8 mouse cellular contexts compared by ENCODE assay signal in genomic region chr3:146327537-146328255, GRCm38 (mm10).
A peak's percentile ranks its signal among the peaks of the same experiment; 100 is the strongest.
DNase-seq lines count a peak whose midpoint lies in the region; ATAC-seq and TF ChIP-seq lines count a peak whose summit lies in the region.

No protein-coding gene starts in this region.

- TF ChIP-seq CTCF in MEL (IDR thresholded peaks at IDR 0.05 in 2 of 3, conservative IDR thresholded peaks at IDR 0.05 in 1 of 3; ENCODE audit: control insufficient read depth in 1 of 3, insufficient read depth in 1 of 3, low read depth in 2 of 3, low read length in 3 of 3, poor library complexity in 1 of 3, severe bottlenecking in 1 of 3), result peak; percentile 54 to 89 (median 70); a peak in 5 of 6 replicates
- TF ChIP-seq CTCF in lung, embryonic 14.5 days (IDR thresholded peaks at IDR 0.05; ENCODE audit: low read depth), result peak; percentile 87

- H3K4me2 ChIP-seq in forebrain, embryonic 13.5 days, result peak overlapping the region; percentile 52
- peak overlapping the region; percentile 61 for H3K4me2 ChIP-seq in lung, embryonic 14.5 days

- peak; percentile 91 for ATAC-seq in cerebellum, adult (ENCODE audit: insufficient number of reproducible peaks, low FRiP score, low TSS enrichment)
- ATAC-seq in forebrain, embryonic 13.5 days, result peak; percentile 93
- ATAC-seq in hematopoietic stem cell, adult 5-6 weeks (replicated peaks in 1 of 2; ENCODE audit: insufficient read depth in 1 of 2, low FRiP score in 2 of 2, low TSS enrichment in 1 of 2, low read depth in 1 of 2, poor library complexity in 2 of 2, severe bottlenecking in 2 of 2), result peak; percentile 77 to 78
- ATAC-seq in lung, embryonic 14.5 days (ENCODE audit: insufficient read depth), result peak; percentile 91
- ATAC-seq in neutrophil, adult 5-6 weeks (ENCODE audit: extremely low read depth, insufficient number of reproducible peaks, low FRiP score, poor library complexity, severe bottlenecking), result peak; percentile 85

- TF ChIP-seq RAD21 in MEL (IDR thresholded peaks at IDR 0.05; ENCODE audit: low read depth, low read length), result peak; percentile 97

- 0% methylated on average over 13 of the region's 13 CpGs for WGBS in forebrain, embryonic 13.5 days
- 0% methylated on average over 13 of the region's 13 CpGs for WGBS in lung, embryonic 14.5 days

- H3K79me2 ChIP-seq in MEL (ENCODE audit: control insufficient read depth, insufficient read depth, low read length, poor library complexity), result no peaks in the 10 kb centered on the region

- peaks cover 0 to 5% of the 10 kb centered on the region in 2 experiments; a peak in 1 of 4 replicates for H3K27me3 ChIP-seq in MEL (ENCODE audit: control insufficient read depth in 1 of 2, insufficient read depth in 2 of 2, low read length in 2 of 2)
- peaks cover 4% of the 10 kb centered on the region; the same call in 1 of the 2 replicates for H3K27me3 ChIP-seq in forebrain, embryonic 13.5 days
- no peaks in the 10 kb centered on the region for H3K27me3 ChIP-seq in lung, embryonic 14.5 days (ENCODE audit: insufficient read depth, low read length)

- H3K9ac ChIP-seq in MEL (ENCODE audit: control insufficient read depth, low read depth, low read length, poor library complexity, severe bottlenecking), result peak overlapping the region; percentile 56
- peak overlapping the region; percentile 28 for H3K9ac ChIP-seq in forebrain, embryonic 13.5 days
- H3K9ac ChIP-seq in lung, embryonic 14.5 days, result 0 out of 2 replicates have a peak overlapping the region, but pooled peaks have one; percentile 10

- peak; percentile 92 for DNase-seq in MEL (ENCODE audit: low read depth, low spot score)
- peak; percentile 80 for DNase-seq in layer of hippocampus, adult 8-10 months (ENCODE audit: low spot score in 2 of 2)
- DNase-seq in lung, embryonic 14.5 days, result peak; percentile 96
- peak; percentile 8 to 61 for DNase-seq in thymus, postnatal 10 days (ENCODE audit: low spot score in 2 of 2)

- H3K36me3 ChIP-seq in MEL (ENCODE audit: control insufficient read depth in 1 of 2, insufficient read depth in 2 of 2, low read length in 2 of 2), result no peaks in the 10 kb centered on the region
- H3K36me3 ChIP-seq in forebrain, embryonic 13.5 days (ENCODE audit: poor library complexity, severe bottlenecking), result no peaks in the 10 kb centered on the region
- H3K36me3 ChIP-seq in lung, embryonic 14.5 days (ENCODE audit: insufficient read depth), result no peaks in the 10 kb centered on the region

- H3K9me3 ChIP-seq in MEL (replicated peaks; ENCODE audit: insufficient read depth, low read length), result no peaks in the 10 kb centered on the region
- H3K9me3 ChIP-seq in forebrain, embryonic 13.5 days (replicated peaks), result no peaks in the 10 kb centered on the region
- no peaks in the 10 kb centered on the region for H3K9me3 ChIP-seq in lung, embryonic 14.5 days (ENCODE audit: low read depth, low read length)

- no peak overlapping the region for H3K27ac ChIP-seq in MEL (ENCODE audit: control insufficient read depth, low read depth, low read length)
- peak overlapping the region; percentile 83 for H3K27ac ChIP-seq in forebrain, embryonic 13.5 days
- H3K27ac ChIP-seq in lung, embryonic 14.5 days (ENCODE audit: low read depth), result no peak overlapping the region

- TF ChIP-seq POLR2A in MEL (IDR thresholded peaks at IDR 0.05; ENCODE audit: control insufficient read depth in 1 of 2, insufficient read depth in 1 of 2, low read depth in 1 of 2, low read length in 2 of 2, poor library complexity in 1 of 2), result no peak

- TF ChIP-seq EP300 in MEL (IDR thresholded peaks at IDR 0.05; ENCODE audit: low read depth in 1 of 2, low read length in 2 of 2), result no peak

- H3K4me1 ChIP-seq in MEL (ENCODE audit: control insufficient read depth in 1 of 2, insufficient read depth in 2 of 2, low read length in 2 of 2), result peaks cover 0 to 4% of the 10 kb centered on the region in 2 experiments; a peak in 1 of 4 replicates
- peaks cover 23% of the 10 kb centered on the region for H3K4me1 ChIP-seq in forebrain, embryonic 13.5 days
- no peaks in the 10 kb centered on the region for H3K4me1 ChIP-seq in lung, embryonic 14.5 days (ENCODE audit: insufficient read depth)

- peak overlapping the region; percentile 44 to 84 for H3K4me3 ChIP-seq in MEL (ENCODE audit: control insufficient read depth in 1 of 2, insufficient read depth in 1 of 2, low read depth in 2 of 2, low read length in 2 of 2)
- H3K4me3 ChIP-seq in forebrain, embryonic 13.5 days, result peak overlapping the region; percentile 17
- peak overlapping the region; percentile 19 for H3K4me3 ChIP-seq in lung, embryonic 14.5 days (ENCODE audit: low read depth, low read length)

TF ChIP-seq in MEL, 35 proteins besides CTCF, POLR2A, EP300 and RAD21:
- TF ChIP-seq ZC3H11A (IDR thresholded peaks at IDR 0.05; ENCODE audit: low read depth, low read length) (peak; percentile 68), SMC3 (IDR thresholded peaks at IDR 0.05; ENCODE audit: low read depth, low read length) (peak; percentile 75), SIN3A (IDR thresholded peaks at IDR 0.05; ENCODE audit: low read length) (peak; percentile 48), ZKSCAN1 (IDR thresholded peaks at IDR 0.05; ENCODE audit: low read depth, low read length) (0 out of 2 replicates have a peak, but pooled peaks have one; percentile 21), ZMIZ1 (IDR thresholded peaks at IDR 0.05; ENCODE audit: low read depth, low read length) (no peak), NELFE (IDR thresholded peaks at IDR 0.05; ENCODE audit: low read depth, low read length) (no peak), MXI1 (IDR thresholded peaks at IDR 0.05; ENCODE audit: low read depth, low read length) (0 out of 2 replicates have a peak, but pooled peaks have one; percentile 5), HCFC1 (IDR thresholded peaks at IDR 0.05; ENCODE audit: low read depth, low read length) (0 out of 2 replicates have a peak, but pooled peaks have one; percentile 14), MEF2A (IDR thresholded peaks at IDR 0.05; ENCODE audit: extremely low read depth, insufficient replicate concordance, low read depth, low read length, poor library complexity, severe bottlenecking) (no peak), ZNF384 (IDR thresholded peaks at IDR 0.05; ENCODE audit: low read depth, low read length) (no peak), ELF1 (IDR thresholded peaks at IDR 0.05; ENCODE audit: low read depth, low read length) (no peak), GATA1 (IDR thresholded peaks at IDR 0.05; ENCODE audit: low read depth, low read length) (peak; percentile 31; the same call in 1 of the 2 replicates), UBTF (IDR thresholded peaks at IDR 0.05; ENCODE audit: borderline replicate concordance, insufficient read depth, low read depth, low read length) (no peak), RCOR1 (IDR thresholded peaks at IDR 0.05; ENCODE audit: low read depth, low read length) (no peak), CHD1 (IDR thresholded peaks at IDR 0.05; ENCODE audit: low read depth, low read length) (no peak)

Comparison
In these comparisons a context has a peak if more than half of its experiments do, and no peak if none do; other contexts are left out.
1. DNase-seq: peak in every context shown above with its lines; median percentile 96 in lung, embryonic 14.5 days; 92 in MEL; 80 in layer of hippocampus, adult 8-10 months; 34 in thymus, postnatal 10 days.